Mouse (Mus musculus): ENCODE measurements around the gene Dscaml1.

DNA sequence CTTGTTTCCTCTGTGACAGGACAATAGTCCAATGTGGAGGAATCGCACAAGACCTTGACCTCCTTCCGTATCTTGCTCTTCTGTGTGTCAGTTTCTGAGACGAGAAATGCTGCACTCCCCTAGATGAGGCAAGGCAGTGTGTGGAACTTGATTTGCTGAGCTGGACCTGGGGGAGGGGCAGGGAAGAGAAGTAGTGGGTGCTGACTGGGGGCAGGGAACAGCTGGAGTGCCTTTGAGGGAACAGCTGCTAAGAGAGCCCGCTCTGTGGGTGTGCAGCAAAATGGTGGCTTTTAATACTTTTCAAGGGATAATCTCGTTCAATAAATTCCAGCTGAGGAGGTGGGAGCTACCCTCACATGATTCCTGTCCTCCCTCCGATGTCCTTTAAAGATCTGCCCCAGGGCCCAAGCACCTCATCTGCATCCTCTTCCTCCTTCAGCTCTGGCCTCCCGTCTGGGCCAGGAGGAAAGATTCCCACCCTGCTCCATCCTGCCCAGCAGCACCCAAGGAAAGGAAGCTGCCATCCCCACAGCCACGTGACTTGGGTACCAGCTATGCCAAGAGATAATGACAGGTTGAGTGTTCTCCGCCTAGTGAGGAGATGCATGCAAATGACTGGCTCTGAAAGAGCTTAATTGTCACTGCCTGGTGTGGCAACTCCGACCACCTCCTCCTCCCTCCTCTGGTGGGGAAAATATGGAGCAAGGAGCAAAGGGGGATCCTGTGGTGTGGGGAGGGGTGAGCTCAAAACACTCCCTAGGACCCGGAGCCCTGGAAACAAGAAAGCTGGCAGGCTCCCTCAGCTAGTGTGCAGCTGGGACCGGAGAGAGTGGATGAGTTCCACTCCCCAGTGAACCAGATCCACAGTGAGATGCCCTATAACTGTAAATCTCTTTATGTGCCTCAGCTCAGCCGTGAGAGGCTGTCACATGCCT, 181.9 kb downstream of the Dscaml1 start:
- no peak for TF ChIP-seq CTCF (IDR thresholded peaks at IDR 0.05; ENCODE audit: borderline replicate concordance, insufficient read depth, low read length)
- no peak for TF ChIP-seq POLR2A (IDR thresholded peaks at IDR 0.05; ENCODE audit: low read depth, low read length)
